Mouse (Mus musculus) cerebellum, adult (tissue): Measurements from ENCODE around the gene Hoxc8.

Experiments
- ATAC-seq: cut with Nextera tagmentation; 2 replicates; pipeline ENCODE4 v1.9.2; 2017; ENCODE audit warnings: mild to moderate bottlenecking, moderate library complexity, mixed read lengths; ENCODE audit not compliant: insufficient number of reproducible peaks, low FRiP score, low TSS enrichment

Gene Hoxc8

DNA sequence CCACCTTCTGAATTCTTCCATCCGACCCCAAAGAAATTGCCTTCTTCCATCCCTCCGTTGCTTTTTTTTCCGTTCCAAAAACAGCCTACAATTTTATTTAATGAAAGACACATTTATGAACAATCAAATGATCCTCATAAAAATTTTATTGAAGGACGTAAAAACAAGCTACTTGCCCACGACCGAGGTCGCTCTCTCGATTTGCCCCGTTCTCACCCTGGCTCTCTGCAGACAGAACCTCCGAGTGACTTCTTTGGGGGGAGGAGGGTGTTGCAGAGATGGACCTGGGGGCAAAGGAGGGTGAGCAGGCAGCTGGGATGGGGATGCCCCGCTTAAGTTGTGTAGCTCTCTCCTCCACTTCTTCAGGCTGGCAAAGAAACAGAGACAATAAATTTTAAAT, 10.1 kb upstream of the Hoxc8 start:
- ATAC-seq, result no peak

DNA sequence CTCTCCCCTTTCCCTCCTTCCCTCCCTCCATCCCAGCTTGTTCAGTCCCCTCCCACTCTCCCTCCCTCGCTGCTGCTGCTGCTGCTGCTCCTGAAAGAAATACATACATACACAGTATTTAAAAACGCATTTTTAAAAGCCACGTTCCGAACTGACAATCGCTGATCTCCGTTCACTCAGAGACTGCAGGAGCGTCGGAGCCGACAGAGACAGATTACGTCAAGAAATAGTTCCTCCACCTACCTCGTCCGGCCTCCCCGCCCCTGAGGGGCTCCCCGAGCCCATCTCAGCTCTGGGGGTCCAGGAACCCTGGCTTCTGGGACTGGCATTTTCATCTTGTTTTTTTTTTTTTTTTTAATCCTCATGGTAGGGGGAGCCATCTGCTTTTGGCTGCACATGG, 9.5 kb upstream of the Hoxc8 start:
- no peak for ATAC-seq

GRCm38 (mm10) chr15:102981379-102982288, 8.8 kb upstream of the Hoxc8 start:
- ATAC-seq, result no peak

GRCm38 (mm10) chr15:102983716-102984115, 6.7 kb upstream of the Hoxc8 start:
- no peak for ATAC-seq

- ATAC-seq, result no peak
These were observed 5.9 kb upstream of the Hoxc8 start for GRCm38 (mm10) chr15:102984521-102984920.

DNA sequence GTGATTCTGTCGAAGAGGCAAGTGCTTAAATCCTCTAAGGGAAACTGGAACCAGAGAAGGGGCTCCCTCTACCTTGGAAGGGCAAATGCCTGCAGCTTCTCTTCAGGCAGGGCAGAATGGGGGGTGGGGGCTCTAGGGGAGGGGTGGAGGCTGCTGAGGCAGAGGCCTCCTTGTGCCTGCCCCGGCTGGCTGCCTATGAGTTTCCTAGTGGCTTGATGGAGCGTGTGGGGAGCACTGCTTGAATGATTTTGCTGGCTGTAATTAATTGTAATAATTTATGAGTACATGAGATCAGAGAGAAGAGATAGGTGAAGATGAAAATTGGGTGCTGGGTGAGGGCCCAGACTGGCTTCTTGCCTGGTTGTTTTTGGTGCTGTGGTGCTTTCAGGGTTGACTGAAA, 5.5 kb upstream of the Hoxc8 start:
- no peak for ATAC-seq

- ATAC-seq, result peak; percentile 52; the same call in 1 of the 2 replicates
These were observed 3.1 kb upstream of the Hoxc8 start for GRCm38 (mm10) chr15:102987124-102987833.

- ATAC-seq, result no peak
These were observed 2.3 kb upstream of the Hoxc8 start for GRCm38 (mm10) chr15:102988078-102988477.

- ATAC-seq, result no peak
These were observed 1.4 kb downstream of the Hoxc8 start for GRCm38 (mm10) chr15:102991782-102992181.

GRCm38 (mm10) chr15:102992206-102992605, 1.8 kb downstream of the Hoxc8 start:
- ATAC-seq, result no peak

- no peak for ATAC-seq
These were observed 2.5 kb downstream of the Hoxc8 start for GRCm38 (mm10) chr15:102992863-102993262.

DNA sequence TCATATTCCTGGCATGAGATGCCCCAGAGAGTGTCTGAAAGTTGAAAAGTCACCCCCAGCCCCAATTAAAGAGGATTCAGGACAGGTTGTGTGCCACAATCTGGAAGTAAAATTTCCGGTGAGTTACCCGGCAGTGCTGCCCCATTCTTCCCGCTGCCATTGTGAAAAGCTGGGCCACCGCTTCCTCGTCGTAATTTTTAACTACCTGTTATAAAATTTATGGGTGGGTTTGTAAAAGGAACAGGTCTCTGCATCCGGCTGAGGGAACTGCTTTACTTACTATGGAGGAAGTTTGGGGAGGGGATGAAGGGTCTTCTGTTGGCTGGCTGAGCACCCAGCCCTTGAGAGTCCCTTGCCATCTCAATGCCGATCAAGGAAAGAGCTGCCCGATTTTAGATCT, 6.1 kb downstream of the Hoxc8 start:
- ATAC-seq, result no peak

DNA sequence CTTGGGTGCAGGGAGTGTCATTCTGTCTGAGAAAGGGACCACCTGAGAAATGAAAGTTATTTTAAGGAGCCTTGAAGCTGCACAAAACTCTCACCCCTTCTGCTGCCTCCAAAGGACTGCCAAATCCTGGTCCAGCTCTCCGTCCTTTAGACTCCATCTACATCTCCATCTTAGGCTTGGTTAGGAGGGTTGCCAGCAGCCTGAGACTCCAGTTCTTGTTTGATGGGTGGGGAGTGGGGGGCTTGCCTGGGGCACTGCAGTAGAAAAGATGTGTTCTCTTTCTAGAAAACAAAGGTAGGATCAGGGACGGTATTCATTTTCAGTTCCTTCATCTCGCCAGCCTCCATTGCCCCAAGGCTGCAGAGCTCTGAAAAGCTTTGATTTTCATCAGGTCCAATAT, 7.0 kb downstream of the Hoxc8 start:
- ATAC-seq, result no peak

GRCm38 (mm10) chr15:102997939-102998355, 7.5 kb downstream of the Hoxc8 start, which contains the start of gene Hoxc6:
Hoxc6 (plus strand) TSS chr15:102998257.
- ATAC-seq, result no peak

DNA sequence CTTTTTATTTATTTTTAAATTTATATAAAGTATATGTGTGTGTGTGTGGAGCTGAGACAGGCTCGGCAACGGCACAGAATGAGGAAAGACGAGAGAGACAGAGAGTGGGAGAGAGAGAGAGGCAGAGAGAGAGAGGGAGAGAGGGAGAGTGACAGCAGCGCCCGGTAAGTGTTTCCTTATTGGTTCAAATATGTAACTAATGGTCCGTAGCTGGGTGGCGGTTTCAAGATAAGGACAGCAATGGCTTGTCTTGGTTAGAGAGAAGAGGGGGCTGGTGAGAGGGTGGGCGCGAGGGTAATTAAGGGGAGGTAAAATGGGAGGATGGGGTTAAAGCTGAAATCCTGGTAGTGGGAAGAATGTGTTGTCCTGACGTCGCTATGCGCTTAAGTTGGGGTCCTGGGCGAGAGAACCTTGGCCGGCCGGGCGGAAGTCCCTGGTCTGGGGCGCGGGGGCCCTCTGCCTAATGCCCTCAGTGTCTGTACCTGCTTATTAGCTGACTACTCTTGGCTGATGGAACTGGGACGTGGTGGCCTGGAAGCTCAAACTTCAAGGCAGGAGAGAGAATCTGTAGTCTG, 8.3 kb downstream of the Hoxc8 start:
- no peak for ATAC-seq

DNA sequence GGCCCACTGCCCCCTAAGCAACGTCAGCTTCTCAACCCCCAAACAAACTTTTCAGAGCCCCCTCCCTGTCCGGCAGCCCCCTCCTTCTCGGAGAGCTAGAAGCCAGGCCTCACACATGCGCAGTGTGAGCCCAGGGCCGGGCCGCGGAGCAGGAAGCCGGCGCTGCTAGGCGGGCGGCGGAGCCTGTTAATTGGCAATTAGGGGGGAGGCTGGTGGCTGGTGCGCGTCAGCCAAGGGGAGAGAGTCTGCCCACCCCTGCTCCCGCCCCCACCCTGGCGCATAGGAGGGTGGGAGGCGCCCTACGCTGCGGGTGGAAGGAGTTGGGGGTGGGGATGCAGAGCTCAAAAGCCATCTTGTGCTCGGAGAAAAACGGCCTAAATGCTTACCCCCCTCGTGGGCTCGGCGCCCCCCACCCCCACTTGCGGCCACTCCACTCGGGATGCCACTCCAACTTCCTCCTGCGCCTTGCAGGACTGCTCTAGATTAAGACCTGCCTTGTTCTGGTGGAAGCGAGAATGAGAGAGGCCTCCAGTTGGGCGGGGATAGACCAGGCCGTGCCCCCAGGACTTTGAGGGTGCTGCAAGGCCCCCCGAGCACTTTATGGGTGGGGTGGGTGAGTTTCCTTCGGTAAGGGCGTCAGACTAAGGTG, 8.9 kb downstream of the Hoxc8 start:
- ATAC-seq, result no peak

DNA sequence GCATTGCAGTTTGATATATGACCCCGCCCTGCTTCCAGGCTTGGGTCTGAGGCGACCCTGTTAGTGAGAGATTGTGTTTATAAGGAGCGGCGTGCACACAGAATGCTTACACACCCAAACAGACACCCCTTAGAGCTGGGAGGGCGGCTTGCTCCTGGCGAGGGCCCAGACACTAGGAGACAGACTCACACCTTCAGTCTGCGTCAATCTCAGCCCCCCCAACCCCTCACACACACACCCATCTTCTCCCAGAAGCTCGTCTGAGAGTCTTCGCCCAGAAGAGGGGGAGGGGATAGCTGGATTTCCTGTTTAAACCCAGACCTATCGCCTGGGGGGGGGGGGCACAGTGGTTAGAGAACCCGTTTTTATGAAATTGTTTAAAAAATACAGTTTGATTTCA, 9.5 kb downstream of the Hoxc8 start:
- ATAC-seq, result no peak

- no peak for ATAC-seq
These were observed 10.1 kb downstream of the Hoxc8 start for GRCm38 (mm10) chr15:103000501-103000901.

DNA sequence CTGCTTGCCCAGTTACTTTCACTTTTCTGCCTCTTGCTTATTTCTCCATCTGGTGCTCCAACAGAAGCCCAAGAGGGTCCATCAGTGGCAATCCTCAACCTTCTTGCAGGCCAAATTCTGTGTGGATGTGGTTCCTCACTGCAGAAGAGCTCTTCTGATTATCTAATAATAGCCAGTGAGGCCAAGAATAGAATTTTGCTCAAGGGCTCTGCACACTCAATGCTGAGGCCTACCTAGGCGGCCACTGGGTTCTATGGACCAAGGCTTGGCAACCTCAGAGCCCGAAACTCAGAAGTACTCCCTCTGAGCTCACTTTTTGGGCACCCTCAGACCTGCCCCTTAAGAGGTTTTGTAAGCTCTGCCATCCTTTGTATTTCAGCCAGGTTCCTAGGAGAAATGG, 11.0 kb downstream of the Hoxc8 start:
- ATAC-seq, result no peak

GRCm38 (mm10) chr15:103002156-103002555, 11.7 kb downstream of the Hoxc8 start:
- ATAC-seq, result no peak
